Mouse (Mus musculus) c-Kit-positive CD71-negative TER-119-negative erythroid progenitor cells, embryonic 14.5 days (primary cell): Measurements from ENCODE around the gene Adtrp.
A peak's percentile ranks its signal among the peaks of the same experiment; 100 is the strongest.

Source experiments
- DNase-seq: peaks from one replicate; pipeline ENCODE4 v3.0.0-alpha.2; 2013; ENCODE audit warnings: low read depth

Adtrp gene

GRCm38 (mm10) chr13:41828296-41828754 is 19.2 kb downstream of the Adtrp start:
- DNase-seq = no peak

GRCm38 (mm10) chr13:41827581-41827980 is 19.9 kb downstream of the Adtrp start:
- no peak for DNase-seq

DNA sequence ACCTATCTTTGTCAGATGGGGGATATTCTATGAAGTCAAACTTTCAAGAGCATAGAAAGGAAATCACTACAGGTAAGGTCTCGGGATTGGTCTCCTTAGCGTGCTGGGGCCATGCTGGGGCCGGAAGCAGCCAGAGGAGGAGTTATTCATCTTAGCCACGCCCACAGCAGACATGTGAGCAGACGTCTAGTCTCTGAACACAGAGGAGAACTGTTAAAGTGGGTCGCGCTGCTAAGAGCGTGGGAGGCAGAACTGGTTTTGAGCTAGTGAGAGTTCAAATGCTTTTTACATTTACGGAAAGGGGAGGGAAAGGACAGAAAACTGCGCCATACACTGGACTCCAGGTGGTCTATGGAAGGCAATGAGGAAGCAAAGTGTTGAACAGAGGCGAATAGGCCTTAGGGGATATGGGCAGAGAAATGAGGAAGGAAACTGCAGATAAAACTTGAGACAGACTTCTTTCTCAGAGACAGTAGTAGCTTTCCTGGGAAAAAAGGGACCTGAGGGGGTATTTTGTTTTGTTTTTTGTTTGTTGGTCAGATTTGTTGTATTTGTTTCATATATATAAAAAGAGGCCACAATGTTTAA is 22.0 kb downstream of the Adtrp start:
- DNase-seq = no peak

- DNase-seq = no peak
Observed at GRCm38 (mm10) chr13:41823077-41823476, 24.4 kb downstream of the Adtrp start.

DNA sequence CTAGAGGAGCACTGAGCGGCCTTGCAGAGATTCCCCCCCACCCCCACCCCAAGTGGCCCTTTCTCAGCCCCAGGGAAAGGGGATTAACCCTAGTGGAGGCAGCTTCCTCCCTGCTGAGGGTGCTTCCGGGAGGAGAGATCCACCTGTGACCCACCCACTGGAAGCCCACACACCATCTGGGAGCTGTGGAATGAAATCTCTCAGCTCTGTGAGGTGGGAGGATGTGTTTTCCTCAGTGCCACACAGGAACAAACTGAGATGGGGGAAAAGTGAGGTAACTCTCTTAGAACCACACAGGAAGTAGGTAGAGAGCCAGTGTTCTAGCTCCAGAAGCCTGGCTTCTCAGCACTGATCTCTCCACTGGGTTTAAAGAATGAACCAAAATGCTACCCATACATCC is 24.9 kb downstream of the Adtrp start:
- no peak for DNase-seq

DNA sequence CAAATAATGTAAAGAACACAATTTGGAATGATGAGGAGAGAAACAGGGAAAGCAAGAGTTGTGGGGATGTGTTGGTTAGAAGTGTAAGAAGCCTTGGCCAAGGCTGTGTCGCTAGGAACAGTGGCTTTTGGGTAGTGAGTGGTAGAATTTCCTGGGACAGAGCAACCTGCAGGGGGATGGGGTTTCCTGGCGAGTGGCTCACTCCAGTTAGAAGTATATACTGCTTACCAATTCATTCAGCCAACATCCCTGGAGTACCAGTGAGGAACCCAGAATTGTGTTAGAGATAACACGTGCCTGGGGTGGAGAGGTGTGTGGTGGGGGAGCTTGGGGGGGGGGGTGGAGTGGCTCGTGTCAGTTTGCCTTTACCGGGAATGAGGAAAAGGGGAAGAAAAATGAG is 25.4 kb downstream of the Adtrp start:
- no peak for DNase-seq

- DNase-seq = no peak
Observed at GRCm38 (mm10) chr13:41820947-41821346, 26.5 kb downstream of the Adtrp start.

GRCm38 (mm10) chr13:41819918-41820317 is 27.6 kb downstream of the Adtrp start:
- no peak for DNase-seq

DNA sequence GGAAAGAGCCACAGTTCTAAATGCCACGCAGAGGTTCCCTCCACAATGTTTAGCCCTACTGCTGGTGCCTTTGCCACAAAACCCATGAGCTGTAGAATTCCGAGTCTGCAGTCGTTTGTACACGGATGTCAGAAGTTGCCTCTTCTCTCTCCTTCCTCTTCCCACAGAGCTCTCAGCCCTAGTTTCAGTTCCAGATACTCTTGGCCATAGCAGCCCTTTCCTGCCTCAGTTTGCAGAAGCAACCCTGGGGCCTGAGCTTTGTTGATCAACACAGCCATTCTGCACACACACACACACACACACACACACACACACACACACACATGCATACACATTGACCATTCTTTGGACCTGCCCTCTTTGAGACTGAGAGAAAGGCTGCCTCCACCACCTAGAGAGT is 28.0 kb downstream of the Adtrp start:
- no peak for DNase-seq

GRCm38 (mm10) chr13:41817583-41817982 is 29.9 kb downstream of the Adtrp start:
- no peak for DNase-seq

DNA sequence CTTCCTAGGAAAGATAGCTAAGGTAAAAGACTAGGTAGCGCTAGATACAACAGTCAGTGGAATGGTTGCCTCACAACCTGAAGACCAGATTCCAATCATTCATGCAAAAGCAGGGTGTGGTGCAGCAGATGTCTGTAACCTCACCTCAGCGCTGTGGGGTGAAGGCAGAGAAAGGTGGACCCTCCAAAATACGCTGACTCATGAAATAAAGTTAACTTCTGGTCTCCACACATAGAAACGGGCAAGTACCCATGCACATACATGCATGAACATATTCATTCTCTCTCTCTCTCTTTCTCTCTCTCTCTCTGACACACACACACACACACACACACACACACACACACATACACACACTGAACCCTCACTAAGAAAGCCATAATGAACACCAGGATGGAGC is 30.8 kb downstream of the Adtrp start:
- DNase-seq = no peak

- no peak for DNase-seq
Observed at GRCm38 (mm10) chr13:41810776-41811175, 36.7 kb downstream of the Adtrp start.

- DNase-seq = no peak
Observed at GRCm38 (mm10) chr13:41807815-41808214, 39.7 kb downstream of the Adtrp start.

DNA sequence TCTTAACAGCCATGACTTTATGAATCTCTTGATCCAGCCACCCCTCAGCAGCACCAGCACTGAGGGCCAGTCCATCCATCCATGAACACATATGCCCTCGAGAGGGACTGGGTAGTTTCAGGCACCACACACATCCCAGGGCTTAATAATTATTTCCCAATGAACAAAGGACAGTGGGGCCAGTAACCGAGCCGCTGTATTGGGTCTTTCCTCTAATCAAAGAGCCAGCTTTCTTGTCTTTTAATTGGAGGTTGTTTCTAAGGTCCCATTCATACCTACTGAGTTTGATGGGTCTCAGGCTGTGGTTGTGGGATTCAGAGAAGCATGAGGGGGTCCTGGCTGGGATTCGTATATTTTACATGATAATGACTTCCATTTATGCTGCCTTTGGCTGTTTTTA is 40.2 kb downstream of the Adtrp start:
- no peak for DNase-seq

DNA sequence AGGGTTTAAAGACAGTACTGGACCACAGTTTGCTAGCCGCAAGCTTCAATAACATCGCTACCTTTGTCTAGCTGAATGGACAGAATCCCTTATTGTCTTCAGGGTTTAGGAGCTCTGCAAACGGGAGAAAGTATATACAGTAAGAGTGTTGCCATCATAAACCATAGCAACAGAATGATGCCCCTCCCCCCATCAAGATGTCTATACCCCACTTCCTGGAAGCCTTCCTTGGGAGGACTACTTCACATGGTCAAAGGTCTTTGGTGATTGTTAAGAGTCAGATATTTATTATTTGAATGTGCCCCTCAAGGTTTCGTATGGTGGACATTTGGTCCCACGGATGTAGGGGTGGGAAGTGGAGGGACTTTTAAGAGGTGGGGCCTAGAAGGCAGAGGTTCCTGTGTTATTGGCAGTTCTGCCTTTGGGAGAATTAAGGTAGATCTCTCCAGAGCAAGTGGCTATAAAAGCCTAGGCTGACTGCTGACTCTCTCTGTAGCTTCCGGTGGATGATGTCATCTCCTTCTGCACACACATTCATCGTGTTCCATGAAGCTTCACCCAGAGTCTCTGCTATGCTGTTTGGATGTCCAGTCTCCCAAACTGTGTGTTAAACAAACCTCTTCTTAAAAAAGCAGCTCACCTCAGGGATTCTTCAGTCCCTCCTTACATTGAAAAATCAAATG is 42.2 kb downstream of the Adtrp start:
- no peak for DNase-seq

DNA sequence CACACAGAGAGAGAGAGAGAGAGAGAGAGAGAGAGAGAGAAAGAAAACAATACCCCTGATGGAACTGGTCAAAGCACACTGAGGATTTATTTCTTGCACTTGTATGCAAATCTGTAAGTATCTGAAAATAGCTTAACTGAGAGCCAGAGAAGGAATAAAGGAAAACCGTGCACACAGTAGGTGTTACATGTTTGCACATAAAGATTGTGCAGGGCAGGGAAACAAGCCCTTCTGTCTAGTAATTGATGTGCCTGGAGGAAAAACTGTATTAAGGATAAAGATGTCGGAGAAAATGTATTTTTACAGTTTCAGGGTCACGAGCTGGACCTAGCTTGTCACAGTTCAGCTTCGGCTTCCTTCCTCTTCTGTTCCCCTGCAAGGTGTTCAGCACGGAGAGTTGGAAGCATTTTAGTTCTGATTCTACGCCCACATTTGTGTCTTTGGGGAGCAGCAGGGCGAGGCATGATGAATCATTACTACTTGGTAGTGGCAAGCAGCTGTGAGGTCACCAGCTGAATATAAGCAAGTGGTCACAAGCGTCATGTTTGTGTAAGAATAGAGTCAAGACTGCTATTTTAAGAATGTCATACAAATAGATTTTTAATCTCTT is 43.7 kb downstream of the Adtrp start:
- peak; percentile 47 for DNase-seq

DNA sequence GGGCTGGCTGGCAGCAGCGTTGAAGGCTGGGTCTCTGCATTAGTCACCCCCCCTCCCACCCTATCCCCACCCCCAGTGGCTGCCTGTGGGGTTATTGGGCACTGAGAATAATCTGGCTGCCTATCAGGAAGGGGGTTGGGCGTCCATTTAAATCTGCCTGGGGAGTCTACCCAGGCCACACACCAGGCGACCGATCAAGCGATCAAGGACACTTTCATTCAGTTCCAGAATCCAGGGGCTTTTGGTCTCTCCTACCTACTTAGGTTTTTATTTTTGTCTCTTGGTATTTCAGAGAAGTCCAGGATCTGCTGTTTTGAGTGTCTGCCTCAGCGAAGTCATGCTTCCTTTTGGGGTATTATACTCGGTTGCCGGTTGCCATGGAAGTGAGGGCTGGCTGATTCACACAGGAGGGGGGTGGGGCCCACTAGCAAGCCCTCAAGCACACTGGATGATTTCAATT is 46.3 kb downstream of the Adtrp start:
- DNase-seq = no peak

GRCm38 (mm10) chr13:41792849-41793248 is 54.6 kb downstream of the Adtrp start:
- DNase-seq = no peak

DNA sequence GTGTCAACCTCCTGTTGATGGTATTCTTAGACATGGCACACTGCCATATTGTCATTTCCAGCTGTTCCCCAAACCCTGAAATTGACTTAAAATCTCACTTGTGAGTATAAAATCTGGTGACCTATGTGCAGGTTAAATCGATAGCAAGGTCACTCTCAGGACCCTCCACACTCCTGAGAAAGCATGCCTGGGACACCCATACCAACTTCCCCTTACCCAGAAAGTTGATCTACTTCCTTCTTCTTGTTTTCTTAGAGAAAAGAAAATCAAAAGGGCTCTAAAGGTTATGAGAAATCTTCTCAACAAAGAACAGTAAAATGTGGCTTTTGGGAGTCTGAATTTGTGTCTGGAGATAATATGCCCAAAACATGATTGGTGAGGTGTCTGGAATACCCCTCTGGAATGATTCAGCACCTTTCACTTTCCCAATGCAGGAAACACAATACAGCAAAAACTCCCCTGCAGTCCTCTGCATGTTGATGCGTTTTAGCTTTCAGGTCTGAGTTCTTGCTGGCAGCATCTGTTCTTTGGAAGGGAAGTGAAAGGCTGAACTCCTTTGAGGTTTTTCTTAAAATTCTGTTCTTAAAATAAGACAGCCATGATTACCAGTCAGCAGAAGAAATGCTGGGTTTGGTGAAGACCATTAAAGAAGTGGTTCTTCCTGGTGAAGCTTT is 59.5 kb downstream of the Adtrp start:
- DNase-seq = no peak

GRCm38 (mm10) chr13:41786640-41787039 is 60.8 kb downstream of the Adtrp start:
- DNase-seq = no peak

DNA sequence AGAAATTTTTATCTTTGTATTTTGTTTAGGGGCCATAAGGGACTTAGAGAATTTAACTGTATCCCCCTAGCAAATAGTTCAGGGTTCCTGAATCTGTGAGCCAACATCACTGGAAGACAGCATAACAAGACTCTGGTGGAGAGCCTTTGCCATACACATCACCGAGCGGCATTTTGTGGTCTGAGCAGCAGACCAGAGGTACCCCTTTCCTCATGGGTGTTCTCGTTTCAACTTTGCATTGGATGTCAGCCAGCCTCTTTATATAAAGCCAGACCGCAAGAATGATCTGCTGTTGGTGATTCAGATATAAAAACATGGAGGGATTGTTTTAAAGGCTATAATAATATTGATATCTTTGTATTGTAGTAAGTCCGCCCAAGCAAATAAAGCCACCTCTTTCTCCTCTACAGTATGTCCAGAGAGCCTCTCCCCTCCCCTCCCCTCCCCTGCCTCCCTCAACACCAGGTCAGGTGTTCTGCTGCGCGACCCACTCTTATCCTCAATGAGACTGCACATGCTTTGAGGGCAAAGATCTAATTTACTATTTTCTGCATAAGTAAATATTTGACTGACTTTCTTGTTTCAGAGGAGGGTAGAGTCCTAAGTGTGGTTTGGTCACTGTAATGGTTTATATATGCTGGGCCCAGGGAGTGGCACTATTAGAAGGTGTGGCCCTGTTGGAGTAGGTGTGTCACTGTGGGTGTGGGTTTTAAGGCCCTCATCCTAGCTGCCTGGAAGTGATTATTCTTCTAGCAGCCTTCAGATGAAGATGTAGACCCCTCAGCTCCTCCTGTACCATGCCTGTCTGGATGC is 62.4 kb downstream of the Adtrp start:
- DNase-seq = no peak

GRCm38 (mm10) chr13:41780296-41780695 is 67.2 kb downstream of the Adtrp start:
- DNase-seq = no peak
